Mouse (Mus musculus): ENCODE results near the gene Olfr1353. TPM values are rescaled to one million over a fixed set of nuclear protein-coding genes. Genes with fewer than 3 reads are reported as not detected.
"Not testable (repeated sequence)": the region's sequence is repeated elsewhere in the genome, so short reads cannot be mapped to it uniquely, and the experiment has no call there.

Olfr1353 gene
- not detected in 2 replicates for polyA plus RNA-seq (2014; fragmentation: Nextera tagmentation; extraction: Ambion mirVana)

DNA sequence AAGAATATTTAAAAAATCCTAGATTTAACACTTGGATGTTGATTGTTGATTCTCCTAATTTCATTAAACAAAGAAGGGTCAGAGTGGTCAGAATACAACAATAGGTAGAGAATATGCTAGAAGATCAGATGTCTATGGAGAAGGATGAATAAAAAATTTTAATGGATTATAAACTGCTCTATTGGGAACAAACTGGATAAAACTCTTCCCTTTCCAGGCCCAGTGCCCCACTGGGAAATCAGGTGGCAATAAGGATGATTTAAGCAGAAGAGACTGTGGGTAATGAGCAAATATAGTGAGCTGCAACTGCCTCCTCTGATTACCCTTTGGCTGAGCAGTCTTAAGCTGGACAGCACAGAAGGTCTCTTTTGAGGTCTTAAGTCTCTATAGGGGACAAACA, at the start of gene Olfr1353:
Gene Olfr1353 (plus strand): TSS at position 301 of the 400 bp plus-strand sequence.
- not testable (repeated sequence) for H3K36me3 ChIP-seq (ENCODE audit: control insufficient read depth, insufficient read depth, low read length); H3K9ac ChIP-seq (replicated peaks; ENCODE audit: low read length); H3K9me3 ChIP-seq (ENCODE audit: control insufficient read depth, low read length); H3K4me1 ChIP-seq (ENCODE audit: control insufficient read depth, insufficient read depth, low read length); DNase-seq; ATAC-seq (ENCODE audit: low FRiP score, low TSS enrichment); H3K4me3 ChIP-seq (replicated peaks; ENCODE audit: low read depth, low read length); H3K27ac ChIP-seq (replicated peaks; ENCODE audit: low read depth, low read length); H3K27me3 ChIP-seq (ENCODE audit: control insufficient read depth, insufficient read depth, low read length); H3K4me2 ChIP-seq (ENCODE audit: low read length)

DNA sequence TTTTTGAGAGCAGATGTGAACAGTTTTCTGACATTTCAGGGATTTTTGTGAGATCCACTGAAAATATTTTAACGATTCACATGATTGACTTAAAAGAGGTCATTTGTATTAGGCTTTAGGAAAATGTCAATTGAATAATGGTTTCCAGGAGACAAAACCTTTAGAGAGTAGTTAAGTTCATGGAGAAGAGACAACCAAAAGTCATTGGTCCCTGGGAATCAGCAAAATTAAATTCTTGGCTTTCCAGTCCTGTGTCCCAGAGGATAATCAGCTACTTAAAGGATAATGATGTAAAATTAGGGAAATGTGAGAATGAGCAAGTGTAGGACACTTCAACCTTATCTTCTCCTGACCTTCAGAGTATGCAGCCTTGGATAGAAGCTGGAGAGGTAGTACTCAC, 12.8 kb upstream of the Olfr1353 start, which contains the start of gene Olfr8:
Gene Olfr8 (plus strand): TSS at position 301 of the 400 bp plus-strand sequence.
- not testable (repeated sequence) for H3K27ac ChIP-seq (replicated peaks; ENCODE audit: low read depth, low read length); H3K27me3 ChIP-seq (ENCODE audit: control insufficient read depth, insufficient read depth, low read length); H3K36me3 ChIP-seq (ENCODE audit: control insufficient read depth, insufficient read depth, low read length); DNase-seq; H3K4me3 ChIP-seq (replicated peaks; ENCODE audit: low read depth, low read length); ATAC-seq (ENCODE audit: low FRiP score, low TSS enrichment); H3K4me1 ChIP-seq (ENCODE audit: control insufficient read depth, insufficient read depth, low read length); H3K4me2 ChIP-seq (ENCODE audit: low read length); H3K9me3 ChIP-seq (ENCODE audit: control insufficient read depth, low read length); H3K9ac ChIP-seq (replicated peaks; ENCODE audit: low read length)
- WGBS = 87% methylated on average over 1 of the region's 1 CpGs

GRCm38 (mm10) chr10:78980750-78981149, 17.6 kb downstream of the Olfr1353 start, which contains the start of gene Olfr1352:
Olfr1352 (plus strand) TSS chr10:78981050.
- H3K36me3 ChIP-seq (ENCODE audit: control insufficient read depth, insufficient read depth, low read length) = no peaks in the 10 kb centered on the region
- H3K4me3 ChIP-seq (replicated peaks; ENCODE audit: low read depth, low read length) = no peak within 1 kb of the TSS
- H3K4me2 ChIP-seq (ENCODE audit: low read length) = no peak within 1 kb of the TSS
- H3K27me3 ChIP-seq (ENCODE audit: control insufficient read depth, insufficient read depth, low read length) = no peaks in the 10 kb centered on the region
- H3K9ac ChIP-seq (replicated peaks; ENCODE audit: low read length) = no peak within 1 kb of the TSS
- no peaks in the 10 kb centered on the region for H3K9me3 ChIP-seq (ENCODE audit: control insufficient read depth, low read length)
- no peak within 1 kb of the TSS for H3K27ac ChIP-seq (replicated peaks; ENCODE audit: low read depth, low read length)
- DNase-seq (no peak), ATAC-seq (ENCODE audit: low FRiP score, low TSS enrichment) (no peak)
- no peaks in the 10 kb centered on the region for H3K4me1 ChIP-seq (ENCODE audit: control insufficient read depth, insufficient read depth, low read length)

DNA sequence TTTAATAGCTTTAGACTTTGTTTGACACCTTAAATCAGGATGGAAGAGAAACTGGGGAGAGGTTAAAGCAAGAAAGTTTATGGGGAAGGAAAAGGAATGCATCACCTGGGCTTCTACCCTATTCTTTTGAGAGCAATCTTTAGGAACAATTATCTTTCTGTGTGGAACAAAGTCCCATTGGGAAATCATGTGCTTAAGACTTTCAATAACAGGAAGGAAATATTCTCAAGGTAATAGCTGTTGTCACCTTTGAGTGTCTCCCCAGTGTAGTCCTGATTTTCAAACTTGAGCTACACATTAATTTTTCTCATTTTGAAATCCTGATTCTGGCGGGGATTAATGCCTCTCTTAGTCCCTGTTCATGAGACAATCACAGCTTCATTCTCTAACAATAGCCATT, 49.1 kb downstream of the Olfr1353 start, which contains the start of gene Olfr1351:
Gene Olfr1351 (plus strand): TSS at position 301 of the 400 bp plus-strand sequence.
- Histone ChIP-seq H3K4me2 (ENCODE audit: low read length) (no peak within 1 kb of the TSS), H3K27me3 (ENCODE audit: control insufficient read depth, insufficient read depth, low read length) (no peaks in the 10 kb centered on the region), H3K4me3 (replicated peaks; ENCODE audit: low read depth, low read length) (no peak within 1 kb of the TSS), H3K9me3 (ENCODE audit: control insufficient read depth, low read length) (no peaks in the 10 kb centered on the region), H3K4me1 (ENCODE audit: control insufficient read depth, insufficient read depth, low read length) (no peaks in the 10 kb centered on the region), H3K9ac (replicated peaks; ENCODE audit: low read length) (no peak within 1 kb of the TSS), H3K36me3 (ENCODE audit: control insufficient read depth, insufficient read depth, low read length) (no peaks in the 10 kb centered on the region), H3K27ac (replicated peaks; ENCODE audit: low read depth, low read length) (no peak within 1 kb of the TSS)
- no peak for ATAC-seq (ENCODE audit: low FRiP score, low TSS enrichment)
- WGBS = 79% methylated on average over 1 of the region's 1 CpGs
- no peak for DNase-seq

Other genes starting within 250 kb of the Olfr1353 start
- not detected in 2 replicates for gene Casp14, start 245.0 kb upstream of the Olfr1353 start, polyA plus RNA-seq (2014; fragmentation: Nextera tagmentation; extraction: Ambion mirVana)
- 0.34 and 0.43 TPM in 2 replicates for gene Ccdc105, start 210.2 kb upstream of the Olfr1353 start, polyA plus RNA-seq (2014; fragmentation: Nextera tagmentation; extraction: Ambion mirVana)
- 6.6 and 10.3 TPM in 2 replicates for gene Slc1a6, start 182.8 kb upstream of the Olfr1353 start, polyA plus RNA-seq (2014; fragmentation: Nextera tagmentation; extraction: Ambion mirVana)
- gene Olfr1356, start 111.1 kb upstream of the Olfr1353 start, polyA plus RNA-seq (2014; fragmentation: Nextera tagmentation; extraction: Ambion mirVana) = not detected in 2 replicates
- gene Olfr1355, start 87.8 kb upstream of the Olfr1353 start, polyA plus RNA-seq (2014; fragmentation: Nextera tagmentation; extraction: Ambion mirVana) = not detected in 2 replicates
- not detected in 2 replicates for gene Olfr1354, start 50.1 kb upstream of the Olfr1353 start, polyA plus RNA-seq (2014; fragmentation: Nextera tagmentation; extraction: Ambion mirVana)
- not detected in 2 replicates for gene Olfr8, start 12.7 kb upstream of the Olfr1353 start, polyA plus RNA-seq (2014; fragmentation: Nextera tagmentation; extraction: Ambion mirVana)
- gene Olfr1352, start 17.7 kb downstream of the Olfr1353 start, polyA plus RNA-seq (2014; fragmentation: Nextera tagmentation; extraction: Ambion mirVana) = not detected in 2 replicates
- 0.08 TPM in 1 of 2 replicates, not detected in the other for gene Olfr1351, start 49.2 kb downstream of the Olfr1353 start, polyA plus RNA-seq (2014; fragmentation: Nextera tagmentation; extraction: Ambion mirVana)
- 0.27 and 0.59 TPM in 2 replicates for gene Olfr57, start 65.4 kb downstream of the Olfr1353 start, polyA plus RNA-seq (2014; fragmentation: Nextera tagmentation; extraction: Ambion mirVana)
- gene 2610008E11Rik, start 134.3 kb downstream of the Olfr1353 start, polyA plus RNA-seq (2014; fragmentation: Nextera tagmentation; extraction: Ambion mirVana) = 51.2 and 68.4 TPM in 2 replicates
- not detected in 2 replicates for gene Vmn2r80, start 185.5 kb downstream of the Olfr1353 start, polyA plus RNA-seq (2014; fragmentation: Nextera tagmentation; extraction: Ambion mirVana)